Mouse (Mus musculus) myocyte (in vitro differentiated cells): ENCODE measurements around the gene Noct. TPM values are rescaled to one million over a fixed set of nuclear protein-coding genes. Genes with fewer than 3 reads are reported as not detected.

Source experiments
- H3K27me3 ChIP-seq: one replicate; pipeline ENCODE4 v1.6.1; 2011; ENCODE audit not compliant: control insufficient read depth, insufficient read depth, insufficient read length
- H3K36me3 ChIP-seq: one replicate; pipeline ENCODE4 v1.6.1; 2011; ENCODE audit not compliant: control insufficient read depth, insufficient read depth
- H3K4me2 ChIP-seq: one replicate; pipeline ENCODE4 v1.6.1; 2011; ENCODE audit warnings: low read depth, control low read depth
- H3K4me3 ChIP-seq: one replicate; pipeline ENCODE4 v1.5.1; 2011; ENCODE audit warnings: mild to moderate bottlenecking, control low read depth, moderate library complexity
- H3K79me2 ChIP-seq: one replicate; pipeline ENCODE4 v1.6.1; 2011; ENCODE audit not compliant: control insufficient read depth, insufficient read depth
- H3ac ChIP-seq: one replicate; pipeline ENCODE4 v1.6.1; 2011; ENCODE audit not compliant: control insufficient read depth, insufficient read length
- CEBPB ChIP-seq: IDR thresholded peaks from 2 replicates; pipeline ENCODE4 v1.6.1; 2011; ENCODE audit warnings: mild to moderate bottlenecking, moderate library complexity; ENCODE audit not compliant: poor library complexity, insufficient read depth, severe bottlenecking
- E2F4 ChIP-seq: IDR thresholded peaks from one replicate; pipeline ENCODE4 v1.6.1; 2011; ENCODE audit warnings: mild to moderate bottlenecking, control low read depth, moderate library complexity; ENCODE audit not compliant: insufficient read depth
- MAX ChIP-seq: IDR thresholded peaks from one replicate; pipeline ENCODE4 v1.6.1; 2011; ENCODE audit warnings: low read depth, mild to moderate bottlenecking, control low read depth
- MYOD1 ChIP-seq, 3 experiments: IDR thresholded peaks; one replicate each; pipeline ENCODE4 v1.6.1; 2011; ENCODE audit warnings: control low read depth in 2 of 3, low read depth in 2 of 3, mild to moderate bottlenecking in 2 of 3, moderate library complexity in 1 of 3; ENCODE audit not compliant: insufficient read length in 2 of 3, control insufficient read depth in 1 of 3
- MYOG ChIP-seq, 3 experiments: IDR thresholded peaks; one replicate each; pipeline ENCODE4 v1.6.1; 2011; ENCODE audit warnings: control low read depth in 2 of 3, low read depth in 2 of 3, mild to moderate bottlenecking in 2 of 3; ENCODE audit not compliant: insufficient read length in 2 of 3, control insufficient read depth in 1 of 3, insufficient read depth in 1 of 3
- POLR2A ChIP-seq: IDR thresholded peaks from one replicate; pipeline ENCODE4 v1.6.1; 2011; ENCODE audit warnings: low read depth, mild to moderate bottlenecking, control low read depth, moderate library complexity; ENCODE audit not compliant: insufficient read length
- POLR2AphosphoS2 ChIP-seq: IDR thresholded peaks from one replicate; pipeline ENCODE4 v1.6.1; 2011; ENCODE audit warnings: low read depth, control low read depth; ENCODE audit not compliant: insufficient read length
- REST ChIP-seq: IDR thresholded peaks from one replicate; pipeline ENCODE4 v1.6.1; 2011; ENCODE audit warnings: mild to moderate bottlenecking, control low read depth, moderate library complexity; ENCODE audit not compliant: insufficient read depth, insufficient read length
- SRF ChIP-seq: IDR thresholded peaks from one replicate; pipeline ENCODE4 v1.6.1; 2011; ENCODE audit warnings: low read depth; ENCODE audit not compliant: control insufficient read depth, insufficient read length
- TCF12 ChIP-seq: IDR thresholded peaks from one replicate; pipeline ENCODE4 v1.6.1; 2011; ENCODE audit warnings: mild to moderate bottlenecking, control low read depth; ENCODE audit not compliant: poor library complexity, insufficient read depth, severe bottlenecking
- TCF3 ChIP-seq: IDR thresholded peaks from one replicate; pipeline ENCODE4 v1.6.1; 2011; ENCODE audit warnings: low read depth, control low read depth; ENCODE audit not compliant: insufficient read length
- USF1 ChIP-seq: IDR thresholded peaks from one replicate; pipeline ENCODE4 v1.6.1; 2011; ENCODE audit warnings: low read depth, mild to moderate bottlenecking, control low read depth, moderate library complexity
- polyA plus RNA-seq: library from polyadenylated mRNA; unstranded; fragments of >200 nt; fragmentation: generic; extraction: Trizol; gene quantifications from one replicate; pipeline ENCODE4 v1.2.1, GENCODE M21; 2012; ENCODE audit warnings: missing spikeins

The Noct gene
- polyA plus RNA-seq, 1 experiment, result 7.2 TPM

DNA sequence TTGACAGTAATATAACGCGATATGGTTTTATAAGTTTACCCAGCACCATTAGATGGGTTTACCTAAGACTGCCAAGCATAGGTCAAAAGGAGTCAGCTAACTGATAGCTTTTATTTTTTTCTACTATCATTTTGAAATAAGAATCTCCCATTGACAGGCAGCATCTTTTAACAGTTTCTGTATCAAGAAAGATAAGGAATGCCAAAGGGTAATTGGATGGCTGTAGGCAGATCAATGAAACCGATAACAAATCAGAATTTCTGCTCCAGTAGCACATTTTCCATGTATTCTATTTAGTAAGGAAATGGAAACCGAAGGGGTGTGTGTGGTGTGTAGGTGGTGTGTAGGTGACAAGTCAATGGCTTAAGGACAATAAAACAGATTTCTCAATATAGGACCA lies 54.2 kb downstream of the Noct start:
- H3K4me2 ChIP-seq, result peak overlapping the region; percentile 90

DNA sequence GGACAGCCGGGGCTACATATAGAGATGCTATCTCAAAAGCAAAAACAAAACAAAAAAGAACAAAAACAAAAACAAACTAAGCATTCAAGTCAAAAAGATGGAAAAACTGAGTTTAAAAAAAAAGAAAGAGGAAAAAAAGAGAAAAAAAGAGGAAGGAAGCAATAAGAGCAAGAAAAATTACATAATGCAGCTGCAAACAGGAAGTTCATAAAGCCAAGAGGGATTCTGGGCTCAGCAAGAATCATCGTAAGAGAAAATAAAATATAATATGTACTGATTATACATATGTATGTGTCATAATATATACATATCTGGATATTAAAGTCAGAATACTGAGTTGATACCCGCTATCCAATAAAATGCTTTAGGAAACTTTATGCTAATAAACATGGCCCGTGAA lies 57.5 kb downstream of the Noct start:
- Histone ChIP-seq H3K27me3 (no peaks in the 10 kb centered on the region), H3K4me3 (no peak overlapping the region), H3K79me2 (no peaks in the 10 kb centered on the region), H3ac (no peak overlapping the region), H3K4me2 (no peak overlapping the region), H3K36me3 (no peaks in the 10 kb centered on the region)
- TF ChIP-seq REST, result no peak
- no peak for TF ChIP-seq TCF3
- no peak for TF ChIP-seq MAX
- TF ChIP-seq USF1, result no peak
- no peak for TF ChIP-seq POLR2AphosphoS2
- no peak for TF ChIP-seq POLR2A
- TF ChIP-seq MYOD1 (IDR thresholded peaks at IDR 0.05; ENCODE audit: control insufficient read depth in 1 of 3, insufficient read length in 2 of 3, low read depth in 2 of 3), result no peak
- no peak for TF ChIP-seq CEBPB
- no peak for TF ChIP-seq E2F4
- TF ChIP-seq TCF12, result no peak
- TF ChIP-seq SRF, result no peak
- TF ChIP-seq MYOG (IDR thresholded peaks at IDR 0.05; ENCODE audit: control insufficient read depth in 1 of 3, insufficient read depth in 1 of 3, insufficient read length in 2 of 3, low read depth in 2 of 3), result no peak

More for the DNA sequence above, 54.2 kb downstream of the Noct start:
- Histone ChIP-seq H3K27me3 (no peaks in the 10 kb centered on the region), H3K4me3 (peak overlapping the region; percentile 64), H3K79me2 (peaks cover 25% of the 10 kb centered on the region), H3K36me3 (no peaks in the 10 kb centered on the region), H3ac (no peak overlapping the region)
- TF ChIP-seq SRF (no peak), E2F4 (no peak)

DNA sequence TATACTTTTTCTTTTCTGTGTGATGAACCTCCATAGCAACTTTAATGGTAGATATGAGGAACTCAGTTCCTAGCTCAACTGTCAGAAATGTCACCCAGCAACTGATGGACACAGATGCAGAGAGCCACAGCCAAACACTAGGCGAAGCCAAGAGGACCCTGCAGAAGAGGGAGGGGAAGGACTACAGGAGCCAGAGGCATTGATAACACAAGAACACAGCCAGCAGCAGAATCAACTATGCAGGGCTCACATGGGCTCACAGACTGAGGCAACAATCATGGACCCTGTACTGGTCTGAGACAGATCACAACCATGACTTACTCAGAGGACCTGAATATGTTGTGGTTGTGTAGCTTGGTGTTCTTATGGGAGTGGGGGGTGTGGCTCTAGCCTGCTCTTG lies 60.1 kb downstream of the Noct start:
- Histone ChIP-seq H3K4me2 (no peak overlapping the region), H3ac (no peak overlapping the region), H3K36me3 (no peaks in the 10 kb centered on the region), H3K4me3 (no peak overlapping the region), H3K27me3 (no peaks in the 10 kb centered on the region), H3K79me2 (no peaks in the 10 kb centered on the region)
- no peak for TF ChIP-seq USF1
- no peak for TF ChIP-seq REST
- TF ChIP-seq E2F4, result no peak
- TF ChIP-seq POLR2AphosphoS2, result no peak
- TF ChIP-seq CEBPB, result no peak
- TF ChIP-seq POLR2A, result no peak
- no peak for TF ChIP-seq MYOG (IDR thresholded peaks at IDR 0.05; ENCODE audit: control insufficient read depth in 1 of 3, insufficient read depth in 1 of 3, insufficient read length in 2 of 3, low read depth in 2 of 3)
- no peak for TF ChIP-seq MYOD1 (IDR thresholded peaks at IDR 0.05; ENCODE audit: control insufficient read depth in 1 of 3, insufficient read length in 2 of 3, low read depth in 2 of 3)
- no peak for TF ChIP-seq TCF3
- no peak for TF ChIP-seq SRF
- no peak for TF ChIP-seq TCF12
- no peak for TF ChIP-seq MAX

DNA sequence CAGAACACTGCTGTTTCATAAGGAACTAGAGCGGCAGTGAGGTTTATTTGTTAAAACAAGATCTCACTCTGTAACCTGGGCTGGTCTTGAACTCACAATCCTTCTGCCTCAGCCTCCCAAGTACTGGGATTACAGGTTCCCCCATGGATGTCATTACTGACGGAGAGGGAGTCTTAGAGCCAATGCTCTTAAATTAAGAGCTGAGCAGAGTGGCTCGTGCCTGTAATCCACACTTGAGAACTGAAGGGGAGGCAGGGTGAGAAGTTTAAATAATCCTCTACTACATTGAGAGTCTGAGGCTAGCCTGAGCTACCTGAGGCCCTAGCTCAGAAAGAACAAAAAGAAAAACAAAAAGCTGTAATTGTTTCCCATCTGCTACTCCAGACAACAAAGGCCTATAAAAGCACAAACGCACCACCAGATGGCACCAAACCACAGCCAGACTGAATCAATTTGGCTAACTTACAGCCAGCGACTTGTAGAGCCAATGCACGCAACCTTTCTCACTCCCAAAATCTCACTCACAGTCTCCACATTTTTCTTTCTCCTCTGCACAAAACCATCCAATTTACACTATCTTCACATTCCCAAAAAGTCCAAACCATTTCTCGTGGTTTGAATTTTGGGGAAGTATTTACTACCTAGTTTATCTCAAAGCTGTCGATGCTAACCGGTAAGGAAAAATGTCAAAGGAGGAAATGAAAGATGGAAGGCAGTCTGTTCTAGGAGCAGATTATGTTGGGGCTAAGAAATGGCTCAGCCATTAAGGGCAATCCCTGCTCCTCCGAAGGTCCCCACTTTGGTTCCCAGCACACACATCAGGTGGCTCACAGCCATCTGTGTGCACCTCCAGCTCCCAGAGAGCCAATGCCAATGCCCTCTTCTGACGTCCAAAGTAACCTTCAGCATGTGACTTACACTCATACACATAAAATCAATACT lies 64.9 kb downstream of the Noct start:
- Histone ChIP-seq H3K4me2 (no peak overlapping the region), H3K4me3 (no peak overlapping the region), H3K36me3 (no peaks in the 10 kb centered on the region), H3K27me3 (no peaks in the 10 kb centered on the region), H3K79me2 (no peaks in the 10 kb centered on the region), H3ac (no peak overlapping the region)
- TF ChIP-seq POLR2AphosphoS2, result no peak
- no peak for TF ChIP-seq SRF
- no peak for TF ChIP-seq TCF12
- no peak for TF ChIP-seq POLR2A
- TF ChIP-seq MAX, result no peak
- TF ChIP-seq REST, result no peak
- TF ChIP-seq USF1, result no peak
- TF ChIP-seq MYOG (IDR thresholded peaks at IDR 0.05; ENCODE audit: control insufficient read depth in 1 of 3, insufficient read depth in 1 of 3, insufficient read length in 2 of 3, low read depth in 2 of 3), result no peak
- TF ChIP-seq MYOD1 (IDR thresholded peaks at IDR 0.05; ENCODE audit: control insufficient read depth in 1 of 3, insufficient read length in 2 of 3, low read depth in 2 of 3), result no peak
- no peak for TF ChIP-seq CEBPB
- no peak for TF ChIP-seq E2F4
- no peak for TF ChIP-seq TCF3

DNA sequence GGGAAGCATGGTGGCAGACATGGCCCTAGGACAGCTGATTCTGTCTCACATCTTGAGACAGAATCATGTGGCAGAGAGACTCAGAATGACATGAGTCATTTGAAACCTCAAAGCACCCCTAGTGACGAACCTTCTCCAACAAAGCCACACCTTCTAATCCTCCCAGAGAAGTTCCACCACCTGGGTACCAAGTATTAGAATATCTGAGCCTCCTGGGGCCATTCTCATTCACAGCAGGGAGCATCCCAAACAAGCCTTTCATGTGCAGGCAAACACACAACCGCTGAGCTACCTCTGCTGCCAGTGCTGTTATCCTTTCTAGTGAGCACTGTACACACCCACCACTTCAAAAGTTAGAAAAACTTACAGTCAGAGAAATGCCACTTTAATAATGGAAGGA lies 70.0 kb downstream of the Noct start:
- H3K27me3 ChIP-seq, result no peaks in the 10 kb centered on the region
- H3K4me2 ChIP-seq, result no peak overlapping the region
- H3K36me3 ChIP-seq, result no peaks in the 10 kb centered on the region
- TF ChIP-seq CEBPB, result no peak
- no peak for TF ChIP-seq MYOD1 (IDR thresholded peaks at IDR 0.05; ENCODE audit: control insufficient read depth in 1 of 3, insufficient read length in 2 of 3, low read depth in 2 of 3)
- no peak for TF ChIP-seq TCF3
- TF ChIP-seq E2F4, result no peak
- no peak overlapping the region for H3K4me3 ChIP-seq
- no peak overlapping the region for H3ac ChIP-seq
- H3K79me2 ChIP-seq, result no peaks in the 10 kb centered on the region
